Mouse (Mus musculus) testis, adult 2 months (tissue): ENCODE data around the gene Adam30.

Source experiments
- CTCF ChIP-seq: fragments of 200-500 bp; IDR thresholded peaks from 2 replicates; pipeline ENCODE4 v1.5.1; 2012; ENCODE audit warnings: low read depth, mild to moderate bottlenecking, inconsistent platforms, low read length, moderate library complexity; ENCODE audit not compliant: control insufficient read depth, insufficient read depth, insufficient replicate concordance
- POLR2A ChIP-seq: fragments of 200-500 bp; IDR thresholded peaks from 2 replicates; pipeline ENCODE4 v1.6.1; 2012; ENCODE audit warnings: low read depth, mild to moderate bottlenecking, inconsistent platforms, low read length, moderate library complexity; ENCODE audit not compliant: control insufficient read depth

- TF ChIP-seq POLR2A = no peak
- no peak for TF ChIP-seq CTCF
These were observed 10.5 kb upstream of the Adam30 start for GRCm38 (mm10) chr3:98149881-98150280.
